Mouse (Mus musculus): ENCODE data around the gene Cxcl1.
"Not testable (repeated sequence)": the region's sequence is repeated elsewhere in the genome, so short reads cannot be mapped to it uniquely, and the experiment has no call there.

Cxcl1 gene

DNA sequence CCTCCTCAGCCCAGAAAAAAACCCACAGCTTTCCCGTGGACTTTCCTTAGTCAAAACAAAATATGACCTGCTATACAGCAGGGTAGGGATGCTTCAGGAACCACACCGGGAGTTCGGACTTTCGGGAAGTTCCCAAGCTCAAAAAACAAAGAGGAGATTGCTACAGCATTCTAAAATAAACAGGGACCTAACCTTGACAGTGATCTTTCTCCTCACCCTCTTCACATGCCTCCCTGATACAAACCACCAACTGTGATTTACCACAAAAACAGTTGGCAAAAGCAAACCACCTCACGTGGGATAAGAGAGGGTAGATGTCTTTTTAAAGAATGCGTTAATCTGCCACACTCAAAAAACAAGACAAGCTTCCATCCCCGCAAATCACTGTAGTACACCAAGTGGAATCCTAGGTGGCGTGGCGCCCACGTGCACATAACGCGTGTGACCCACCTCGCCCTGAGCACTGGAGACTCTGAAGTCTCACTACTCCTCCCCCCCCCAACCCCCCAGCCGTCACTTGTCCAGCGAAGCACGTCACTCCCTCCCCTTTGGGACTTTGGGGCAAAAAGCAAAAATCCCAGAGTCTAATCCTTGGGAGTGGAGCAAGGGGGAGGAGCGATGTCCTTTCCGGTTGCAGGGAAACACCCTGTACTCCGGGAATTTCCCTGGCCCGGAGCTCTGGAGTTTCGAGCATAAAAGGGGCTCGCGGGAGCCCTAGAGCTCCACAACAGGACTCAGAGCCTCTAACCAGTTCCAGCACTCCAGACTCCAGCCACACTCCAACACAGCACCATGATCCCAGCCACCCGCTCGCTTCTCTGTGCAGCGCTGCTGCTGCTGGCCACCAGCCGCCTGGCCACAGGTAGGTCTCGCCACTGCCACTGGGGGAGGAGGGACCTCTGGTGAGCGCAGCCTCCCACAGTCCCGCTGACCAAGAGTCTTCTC, at the start of gene Cxcl1:
Cxcl1 (plus strand) TSS at position 723 of the 945 bp plus-strand sequence.
- no peak for DNase-seq (ENCODE audit: low read depth, low spot score)

DNA sequence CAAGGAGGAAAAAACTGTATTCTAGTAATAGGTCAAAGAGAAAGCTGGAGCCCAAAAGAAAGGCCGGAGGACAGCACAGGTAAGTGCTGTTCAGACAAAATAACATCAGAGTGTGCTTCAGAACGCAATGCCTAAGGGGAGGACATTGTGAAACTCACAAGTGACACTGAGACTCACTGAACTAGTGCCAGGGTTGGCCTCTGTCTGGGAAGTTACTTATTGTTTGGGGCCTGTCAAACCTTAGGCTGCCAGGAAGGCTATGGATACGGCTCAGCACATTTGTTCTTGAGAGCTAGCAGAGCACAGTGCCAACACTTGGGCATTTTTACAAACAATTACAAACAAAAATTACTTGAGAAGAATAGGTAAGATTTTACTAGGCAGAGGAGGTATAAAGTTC, 47.1 kb upstream of the Cxcl1 start:
- no peak for DNase-seq (ENCODE audit: low read depth, low spot score)

DNA sequence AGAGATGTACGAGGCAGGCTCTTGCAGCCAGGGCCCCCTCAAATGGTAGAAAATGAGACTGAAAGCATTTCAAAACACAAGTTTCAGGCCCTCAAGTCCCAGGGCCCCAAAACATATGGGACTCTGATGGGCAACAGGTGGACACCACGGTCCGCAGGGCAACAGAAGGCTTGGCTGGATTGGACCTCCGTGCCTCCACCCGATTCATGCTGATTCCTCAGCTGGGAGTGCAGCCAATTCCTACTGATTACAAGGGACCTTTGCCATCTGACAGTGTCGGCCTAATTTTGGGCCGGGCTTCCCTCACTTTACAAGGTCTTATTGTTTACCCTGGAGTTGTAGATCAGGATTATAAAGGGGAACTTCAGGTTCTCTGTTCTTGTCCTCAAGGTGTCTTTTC, 40.9 kb upstream of the Cxcl1 start:
- not testable (repeated sequence) for DNase-seq (ENCODE audit: low read depth, low spot score)

DNA sequence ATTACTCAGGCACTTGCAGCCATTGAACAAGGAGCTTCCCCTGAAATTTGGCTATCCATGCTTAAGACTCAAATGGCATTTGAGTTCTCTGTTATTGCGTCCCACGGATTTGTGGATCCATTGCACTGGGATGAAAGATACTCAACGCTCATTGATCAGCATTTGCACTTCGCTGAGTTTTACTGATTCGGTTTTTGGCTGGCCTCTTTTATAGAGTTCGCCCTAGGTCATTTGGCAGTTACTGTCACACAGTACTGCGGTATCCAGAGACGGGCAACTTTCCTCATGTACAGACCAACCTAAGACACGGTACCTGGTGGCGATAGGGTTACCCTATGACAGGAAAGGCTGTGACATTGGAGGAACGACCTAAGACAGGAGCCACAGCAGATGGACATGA, 39.6 kb upstream of the Cxcl1 start:
- not testable (repeated sequence) for DNase-seq (ENCODE audit: low read depth, low spot score)

DNA sequence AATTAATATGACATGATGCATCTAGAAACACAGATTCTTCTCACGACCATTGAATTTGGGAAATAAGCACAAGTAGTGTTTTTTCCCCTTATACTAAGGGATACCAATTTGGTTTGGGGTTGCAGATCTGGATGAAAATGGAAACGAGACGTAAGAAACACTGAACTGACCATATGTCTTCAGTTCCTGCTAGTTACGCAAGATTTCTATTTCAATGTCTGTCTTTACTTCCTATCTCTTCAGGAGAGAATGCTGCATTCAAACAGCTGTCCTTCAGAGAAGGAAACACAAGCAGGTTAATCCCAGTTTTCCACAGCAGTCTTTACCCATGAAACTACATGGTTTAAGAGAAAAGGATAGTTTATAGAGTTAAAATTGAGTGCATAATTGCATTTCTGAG, 37.8 kb upstream of the Cxcl1 start:
- no peak for DNase-seq (ENCODE audit: low read depth, low spot score)

DNA sequence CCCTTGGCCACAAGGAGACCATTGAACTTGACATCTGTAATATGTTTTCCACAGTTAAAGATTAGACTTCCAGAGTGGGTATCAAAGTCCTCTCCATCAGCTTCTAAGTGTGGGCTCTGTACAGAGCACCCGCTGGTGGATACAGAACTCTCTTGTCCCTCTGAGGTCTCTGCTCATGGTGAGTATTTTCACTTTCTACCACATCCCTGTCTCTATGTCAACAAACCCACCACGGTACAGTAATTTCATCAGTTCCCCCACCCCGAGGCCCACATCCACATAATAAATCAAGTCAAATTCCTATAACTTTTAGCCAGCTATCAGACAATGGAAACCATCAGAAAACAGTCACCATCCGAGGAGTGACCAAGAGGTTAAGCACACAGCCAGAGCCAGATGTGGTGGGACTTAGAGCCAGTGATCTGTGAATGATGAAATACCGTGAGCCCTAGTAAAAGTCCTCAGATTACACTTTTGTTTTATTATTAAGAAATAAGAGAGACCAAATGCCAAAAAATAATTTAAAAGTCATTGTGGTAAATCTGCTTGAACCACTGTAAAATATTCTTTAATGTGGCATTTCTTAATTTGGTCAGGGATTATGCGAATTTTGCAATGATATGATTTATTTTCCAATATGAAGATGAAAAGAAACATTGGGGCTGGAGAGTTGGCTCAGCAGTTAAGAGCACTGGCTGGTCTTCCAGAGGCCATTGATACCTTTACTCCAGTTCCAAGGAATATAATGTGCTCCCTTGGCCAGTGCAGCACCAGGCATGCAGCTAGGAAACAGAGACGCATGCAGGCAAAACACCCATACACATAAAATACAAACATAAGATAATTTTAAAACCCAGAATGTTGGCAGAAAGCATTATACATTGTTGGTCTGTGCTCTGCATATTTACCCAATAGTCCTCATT, 35.5 kb upstream of the Cxcl1 start:
- DNase-seq (ENCODE audit: low read depth, low spot score): no peak

DNA sequence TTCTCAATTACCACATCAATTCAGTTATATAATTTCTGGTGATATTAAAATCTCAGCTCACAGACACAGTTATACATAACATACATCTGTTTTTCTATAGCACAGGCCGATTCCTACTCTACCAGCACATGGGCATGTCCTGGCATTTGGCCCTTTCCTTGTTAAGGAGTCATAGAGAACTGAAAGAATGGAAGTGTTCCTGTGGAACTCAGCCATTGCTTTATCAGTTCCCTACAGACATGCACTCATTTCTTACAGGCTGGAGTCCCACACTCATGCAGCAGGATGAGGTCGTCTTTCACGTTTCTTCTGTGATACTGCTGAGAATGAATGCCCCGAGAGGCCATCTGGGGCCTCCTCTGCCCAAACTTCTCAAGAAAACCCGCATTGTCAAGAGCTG, 33.6 kb upstream of the Cxcl1 start:
- no peak for DNase-seq (ENCODE audit: low read depth, low spot score)

DNA sequence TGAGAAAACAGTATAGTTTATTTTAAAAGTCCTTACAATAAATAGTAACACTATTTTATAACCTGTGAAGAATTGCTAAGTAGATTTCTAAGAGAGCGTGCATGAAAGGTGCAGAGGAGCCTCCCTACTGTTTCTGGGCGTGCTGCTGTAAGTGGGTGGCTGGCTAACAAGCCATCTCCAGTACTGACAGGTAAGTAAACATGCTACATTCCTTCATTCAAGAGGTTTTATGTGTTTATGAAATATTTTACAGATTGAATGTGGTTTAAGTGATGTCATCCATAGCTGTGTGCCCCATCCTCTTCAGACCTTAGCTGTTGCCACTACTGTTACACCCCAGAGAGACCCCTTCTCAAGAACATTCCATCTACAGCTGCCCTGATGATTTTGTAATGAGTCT, 32.6 kb upstream of the Cxcl1 start:
- DNase-seq (ENCODE audit: low read depth, low spot score): no peak

DNA sequence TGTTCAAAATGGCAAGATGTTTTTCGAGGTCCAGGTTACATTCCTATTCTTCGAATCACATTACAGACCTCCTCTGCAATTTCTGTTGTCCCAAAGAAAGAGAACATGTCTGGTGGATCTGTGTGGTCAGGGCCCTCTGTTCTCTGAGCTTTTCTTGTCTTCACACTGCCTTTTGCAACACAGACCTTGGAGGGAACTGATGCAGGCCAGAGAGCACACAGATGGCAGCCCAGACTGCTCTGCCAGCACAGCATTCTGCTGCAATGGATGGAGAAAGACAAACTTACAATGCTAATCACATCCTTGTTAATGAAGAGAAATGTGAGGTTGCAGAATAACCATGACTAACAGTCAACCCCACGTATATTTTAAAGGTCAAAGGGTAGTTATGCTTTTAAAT, 32.0 kb upstream of the Cxcl1 start:
- DNase-seq (ENCODE audit: low read depth, low spot score): no peak

DNA sequence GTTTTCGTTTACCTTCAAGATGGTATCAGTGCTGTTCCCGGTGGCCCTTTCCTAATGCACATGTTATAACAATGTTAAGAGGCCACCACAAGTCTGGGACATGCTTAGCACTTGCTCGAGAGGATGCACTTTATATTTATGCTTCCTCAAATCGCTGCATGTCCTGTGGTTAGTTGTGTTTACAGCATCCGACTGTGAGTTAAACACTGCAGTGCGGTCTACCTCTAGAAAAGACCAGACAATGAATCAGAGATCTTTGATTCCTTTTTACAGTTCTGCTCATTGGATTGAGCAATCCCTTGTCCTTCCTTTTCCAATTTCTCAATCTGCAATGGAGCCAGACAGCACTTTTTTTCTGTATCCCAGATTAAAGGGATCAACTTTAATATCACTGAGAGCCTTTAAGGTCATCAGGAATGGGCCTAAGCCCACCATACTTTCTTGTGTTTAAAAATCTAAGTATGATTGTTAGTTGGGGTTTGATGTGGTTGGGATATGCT, 29.1 kb upstream of the Cxcl1 start:
- DNase-seq (ENCODE audit: low read depth, low spot score): no peak

DNA sequence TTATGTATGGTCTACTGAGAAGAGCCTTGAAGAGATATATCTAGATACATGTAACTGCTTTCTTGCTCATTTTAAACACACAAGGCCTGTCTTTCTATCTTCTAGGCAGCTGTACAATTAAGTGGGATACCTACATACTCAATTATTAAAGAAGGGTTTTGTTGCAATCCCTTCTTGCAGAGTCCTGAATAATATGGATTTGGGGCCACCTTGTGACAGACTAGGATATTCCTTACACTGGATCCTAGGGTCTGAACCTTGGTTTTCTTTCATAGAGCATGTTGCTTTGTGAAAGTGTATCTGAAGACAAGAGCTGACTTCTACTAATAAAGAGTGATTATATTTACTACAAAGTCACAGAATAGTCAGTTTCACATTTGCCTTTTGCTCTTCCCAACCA, 24.3 kb upstream of the Cxcl1 start:
- DNase-seq (ENCODE audit: low read depth, low spot score): no peak

DNA sequence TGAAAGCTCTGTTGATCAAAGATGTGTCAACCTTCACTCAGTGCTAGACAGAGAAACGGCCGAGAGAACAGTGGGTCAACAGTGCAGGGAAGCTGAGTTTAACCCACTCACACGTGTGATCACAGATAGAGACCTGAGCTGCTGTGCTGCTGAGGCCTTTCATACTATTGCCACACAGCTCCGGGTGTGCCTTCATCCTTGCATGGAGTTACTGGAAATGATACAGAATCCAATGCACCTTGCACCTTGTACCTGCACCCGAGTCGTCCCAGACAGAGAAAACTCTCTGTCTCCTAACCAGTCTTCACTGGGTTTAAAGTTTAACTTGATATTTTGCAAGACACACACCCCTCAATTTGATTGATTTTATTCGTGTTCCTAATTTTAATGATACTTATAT, 18.7 kb upstream of the Cxcl1 start:
- no peak for DNase-seq (ENCODE audit: low read depth, low spot score)

DNA sequence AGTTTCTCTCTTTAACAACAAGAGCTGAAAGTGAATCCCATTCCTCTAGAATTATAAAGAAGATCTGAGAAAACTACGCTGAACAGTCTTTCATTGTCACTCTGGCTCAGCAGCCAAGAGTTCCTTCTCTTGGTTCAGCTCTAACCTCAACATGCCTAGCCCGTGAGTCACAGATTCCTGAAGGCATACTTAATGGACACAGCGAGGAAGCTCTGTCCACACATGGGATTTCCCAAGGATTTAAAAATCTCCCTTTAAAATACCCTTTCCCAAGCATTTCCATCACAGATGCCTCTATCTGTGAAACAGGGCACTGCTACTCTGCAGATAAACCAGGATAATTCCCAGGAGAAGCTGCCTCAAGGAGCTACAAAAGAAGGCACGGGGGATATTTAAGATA, 15.0 kb upstream of the Cxcl1 start:
- no peak for DNase-seq (ENCODE audit: low read depth, low spot score)

DNA sequence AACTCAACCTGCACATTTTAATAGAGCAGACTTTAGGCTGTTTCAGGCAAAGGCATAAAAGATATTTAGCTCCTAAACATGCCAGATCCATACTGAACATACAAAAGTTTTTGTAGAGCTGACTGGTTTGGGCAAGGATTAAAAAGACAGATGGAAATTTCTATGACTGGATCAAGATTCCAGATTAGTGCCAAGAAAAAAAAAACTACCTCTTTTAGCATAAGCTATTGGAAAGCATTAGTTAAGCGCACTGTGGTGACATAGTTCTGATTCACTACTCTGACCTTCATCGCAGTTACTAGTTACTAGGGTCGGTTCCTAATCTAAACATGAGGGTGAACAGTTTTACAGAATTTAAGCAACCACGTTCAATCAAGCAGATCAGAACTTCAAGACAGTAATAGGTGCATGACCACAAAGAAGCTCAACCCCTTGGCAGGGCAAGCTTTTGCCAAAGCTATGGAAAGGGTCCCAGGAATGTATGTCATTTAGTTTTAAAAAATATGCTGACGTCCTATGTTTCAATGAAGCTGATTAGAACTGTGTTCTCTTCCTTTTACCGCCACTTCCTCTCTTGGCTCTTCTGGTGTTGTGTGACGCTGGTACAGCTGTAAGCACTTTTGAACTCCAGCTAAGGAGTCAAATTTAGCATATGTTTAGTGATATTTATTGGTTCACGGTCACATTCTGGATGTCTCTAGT, 14.4 kb upstream of the Cxcl1 start:
- no peak for DNase-seq (ENCODE audit: low read depth, low spot score)

DNA sequence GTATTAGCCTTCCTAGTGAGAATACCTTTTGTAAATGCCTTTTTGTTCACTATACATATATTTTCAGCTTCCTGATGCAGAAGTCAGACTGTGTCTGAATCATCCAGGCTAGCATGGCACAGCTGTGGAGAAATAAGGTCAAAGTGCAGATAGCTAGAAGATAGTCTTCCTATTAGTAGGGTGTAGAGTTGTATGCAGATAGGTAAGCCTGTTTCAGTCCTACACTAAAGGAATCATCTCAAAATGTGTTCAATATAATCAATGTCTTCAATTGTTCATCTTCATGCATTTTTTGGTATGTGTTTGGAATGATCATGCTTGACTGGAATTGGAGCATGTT, 13.9 kb upstream of the Cxcl1 start:
- no peak for DNase-seq (ENCODE audit: low read depth, low spot score)

DNA sequence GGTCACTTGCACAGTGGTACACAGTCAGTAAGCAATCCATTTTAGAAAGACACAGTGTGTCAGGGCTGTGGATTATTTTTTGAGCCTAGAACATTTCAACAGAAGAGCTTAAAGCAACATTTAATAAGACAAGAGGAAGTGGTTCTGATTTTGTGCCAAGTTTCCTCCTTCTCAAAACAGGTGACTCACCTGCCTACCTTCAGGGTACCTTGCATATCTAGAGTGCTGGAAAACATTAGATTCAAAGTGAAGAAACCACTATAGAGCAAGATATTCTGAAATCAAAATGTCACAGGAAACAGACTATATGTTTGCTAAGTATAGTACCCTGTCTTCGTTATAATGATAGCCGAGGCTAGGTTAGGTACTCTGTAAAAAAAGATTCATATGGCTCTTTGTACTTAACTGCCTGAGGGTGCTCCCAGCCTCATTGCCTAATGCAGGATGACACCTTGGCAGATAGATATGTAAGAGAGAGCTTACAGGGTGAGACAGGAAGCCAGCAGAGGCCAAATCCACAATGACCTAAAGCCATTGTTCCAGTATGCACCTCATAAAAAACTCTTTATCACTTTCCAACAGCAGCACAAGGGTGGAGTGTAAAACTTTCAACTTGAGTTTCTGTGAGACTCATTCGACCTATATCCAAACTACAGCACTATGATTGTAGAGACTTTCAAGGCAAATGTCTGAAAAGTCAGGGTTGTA, 11.6 kb upstream of the Cxcl1 start:
- no peak for DNase-seq (ENCODE audit: low read depth, low spot score)

DNA sequence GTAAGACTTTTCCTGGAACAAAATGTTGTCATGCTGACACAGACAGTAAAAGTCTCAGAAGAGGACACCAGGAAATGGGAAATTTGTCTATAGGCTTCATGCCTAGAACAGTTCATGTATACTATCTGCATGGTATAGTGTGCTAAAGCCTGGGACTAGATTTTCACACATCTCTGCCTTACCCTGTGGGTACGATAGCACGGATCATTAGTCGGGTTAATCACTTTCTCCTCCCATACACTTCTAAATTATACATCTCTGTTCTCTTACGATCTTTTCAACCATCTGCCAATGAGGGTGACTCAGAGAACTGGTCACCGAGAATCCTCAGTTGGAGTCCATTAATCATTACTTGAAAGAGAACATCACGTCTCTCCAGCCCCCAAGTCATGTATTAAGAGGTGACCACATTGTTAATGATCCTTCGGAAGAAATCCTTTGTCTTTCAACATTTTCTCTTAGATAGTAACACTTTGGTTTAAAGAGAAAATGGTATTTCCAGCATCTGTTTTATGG, 10.6 kb upstream of the Cxcl1 start:
- no peak for DNase-seq (ENCODE audit: low read depth, low spot score)

DNA sequence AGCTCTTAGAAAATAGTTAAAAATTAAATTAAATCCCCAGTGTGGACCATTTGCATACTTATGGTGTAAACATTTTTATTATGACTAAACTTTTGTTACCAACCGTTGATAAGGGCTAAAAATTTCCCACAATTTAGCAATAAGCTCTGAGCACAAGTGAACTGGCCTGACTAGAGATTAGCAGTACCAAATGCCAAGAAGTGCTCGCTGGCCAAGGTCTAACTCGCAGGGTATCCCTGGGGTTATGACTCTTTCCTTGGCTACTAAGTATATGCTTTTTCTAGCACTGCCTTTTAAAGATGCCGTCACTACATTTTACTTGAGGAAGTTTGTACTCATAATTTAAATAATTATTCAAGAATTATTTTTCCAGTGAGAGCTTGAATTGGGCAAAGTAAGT, 10.0 kb upstream of the Cxcl1 start:
- no peak for DNase-seq (ENCODE audit: low read depth, low spot score)

DNA sequence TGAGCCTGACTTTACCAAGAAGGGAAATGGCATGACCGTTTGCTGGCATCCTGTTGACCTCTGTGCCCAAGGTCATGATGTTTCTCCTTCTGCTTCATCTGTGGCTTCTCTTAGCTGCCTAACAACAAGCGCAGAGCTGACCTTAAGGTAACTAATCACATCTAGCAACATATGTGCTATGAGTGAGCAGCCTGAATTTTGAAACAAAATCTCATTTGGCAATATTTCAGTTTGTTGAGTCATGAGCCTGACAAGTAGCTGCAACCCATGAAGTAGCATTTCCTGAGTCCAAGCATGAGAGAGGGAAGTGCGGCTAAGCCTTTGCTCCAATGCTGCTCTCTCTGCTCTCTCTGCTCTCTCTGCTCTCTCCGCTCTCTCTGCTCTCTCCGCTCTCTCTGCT, 9.4 kb upstream of the Cxcl1 start:
- DNase-seq (ENCODE audit: low read depth, low spot score): no peak

DNA sequence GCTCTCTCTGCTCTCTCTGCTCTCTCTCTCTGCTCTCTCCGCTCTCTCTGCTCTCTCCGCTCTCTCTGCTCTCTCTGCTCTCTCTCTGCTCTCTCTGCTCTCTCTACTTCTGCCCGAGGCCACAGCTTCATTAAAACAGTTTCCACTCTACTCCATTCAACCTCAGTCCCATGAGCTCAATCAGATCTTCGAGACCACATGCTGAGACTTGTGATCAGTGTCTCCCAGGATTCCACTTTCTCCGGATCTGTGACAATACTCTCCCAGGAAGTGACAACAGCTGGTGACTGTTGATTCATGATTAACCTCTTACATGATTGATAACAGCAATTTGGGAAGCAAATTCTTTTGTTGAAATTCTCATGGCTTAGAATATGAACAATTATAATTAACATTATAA, 8.9 kb upstream of the Cxcl1 start:
- no peak for DNase-seq (ENCODE audit: low read depth, low spot score)

DNA sequence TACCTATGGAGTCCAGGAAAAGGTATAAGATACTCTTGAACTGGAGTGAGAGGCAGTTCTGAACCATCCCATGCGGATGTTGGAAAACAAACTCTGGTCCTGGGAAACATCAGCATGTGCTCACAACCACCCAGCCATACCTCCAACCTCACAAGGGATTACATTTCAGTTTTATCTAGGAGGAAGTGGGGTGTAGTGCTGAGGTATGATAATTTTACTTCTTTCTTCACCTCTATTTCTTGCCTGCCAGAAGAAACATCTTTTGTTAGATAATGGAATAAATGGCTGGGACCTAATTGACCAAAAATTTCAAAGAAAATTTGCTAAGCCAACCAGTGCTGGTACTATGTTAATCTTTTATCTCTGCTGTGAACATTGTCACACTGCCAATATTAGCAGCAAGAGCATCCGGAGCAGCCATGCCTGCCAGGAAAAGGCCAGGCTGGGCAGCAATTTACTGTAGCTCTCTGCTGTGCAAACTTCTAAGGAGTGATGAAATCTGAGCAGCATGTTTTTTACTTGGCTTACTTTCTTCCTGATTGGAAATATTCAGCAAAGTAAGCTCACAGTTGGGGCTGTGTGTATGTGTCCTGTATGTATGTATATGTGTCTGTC, 6.3 kb upstream of the Cxcl1 start:
- no peak for DNase-seq (ENCODE audit: low read depth, low spot score)
